Mouse (Mus musculus): ENCODE measurements around the gene AC153137.1. TPM values are rescaled to one million over a fixed set of nuclear protein-coding genes. Genes with fewer than 3 reads are reported as not detected.

AC153137.1 gene
- total RNA-seq, 2 experiments from 2014 or later: not detected

Other genes starting within 250 kb of the AC153137.1 start
- gene Phf3, start 104.0 kb downstream of the AC153137.1 start, total RNA-seq (2014; fragmentation: Nextera tagmentation): 88.0 and 88.9 TPM in 2 replicates
- 104 and 206 TPM in 2 replicates for gene Phf3, start 104.0 kb downstream of the AC153137.1 start, total RNA-seq (2017)
- gene Lgsn, start 198.4 kb upstream of the AC153137.1 start, total RNA-seq (2014; fragmentation: Nextera tagmentation): not detected in 2 replicates
- gene Lgsn, start 198.4 kb upstream of the AC153137.1 start, total RNA-seq (2017): not detected in 2 replicates
- gene 4931428L18Rik, start 244.7 kb upstream of the AC153137.1 start, total RNA-seq (2014; fragmentation: Nextera tagmentation): not detected in 2 replicates
- not detected in 2 replicates for gene 4931428L18Rik, start 244.7 kb upstream of the AC153137.1 start, total RNA-seq (2017)
- gene Pih1d3, start 244.9 kb upstream of the AC153137.1 start, total RNA-seq (2014; fragmentation: Nextera tagmentation): not detected in 2 replicates
- gene Pih1d3, start 244.9 kb upstream of the AC153137.1 start, total RNA-seq (2017): not detected in 2 replicates